Mouse (Mus musculus) hindbrain, embryonic 10.5 days (tissue): ENCODE data around the gene Eml5. TPM values are rescaled to one million over a fixed set of nuclear protein-coding genes. Genes with fewer than 3 reads are reported as not detected.

ENCODE experiments used
- DNase-seq: peaks from one replicate; pipeline ENCODE4 v3.0.0-alpha.2; 2017; ENCODE audit warnings: low spot score
- H3K27ac ChIP-seq: fragments of 300-500 bp; sonication (generic); 2 replicates; pipeline ENCODE4 v1.5.1; 2016; ENCODE audit warnings: mild to moderate bottlenecking, moderate library complexity
- H3K27me3 ChIP-seq: fragments of 300-500 bp; sonication (generic); 2 replicates; pipeline ENCODE4 v1.6.1; 2016; ENCODE audit warnings: mild to moderate bottlenecking; ENCODE audit not compliant: poor library complexity, insufficient read depth, severe bottlenecking
- H3K36me3 ChIP-seq: fragments of 300-500 bp; sonication (generic); 2 replicates; pipeline ENCODE4 v1.6.1; 2016; ENCODE audit warnings: mild to moderate bottlenecking, moderate library complexity
- H3K4me1 ChIP-seq: fragments of 300-500 bp; sonication (generic); replicated peaks from 2 replicates; pipeline ENCODE4 v1.6.1; 2016; ENCODE audit warnings: mild to moderate bottlenecking
- H3K4me3 ChIP-seq: fragments of 300-500 bp; sonication (generic); 2 replicates; pipeline ENCODE4 v1.5.1; 2016; ENCODE audit warnings: mild to moderate bottlenecking, moderate library complexity
- H3K9me3 ChIP-seq: fragments of 300-500 bp; sonication (generic); 2 replicates; pipeline ENCODE4 v1.6.1; 2016; ENCODE audit warnings: mild to moderate bottlenecking, moderate library complexity
- WGBS: fragments of 180-500 bp; shearing (Covaris S2); methylation state at CpG from one replicate; pipeline ENCODE4 v1.1.7; 2016; 5-methylcytosine and 5-hydroxymethylcytosine counted together
- polyA plus RNA-seq: library from polyadenylated mRNA; unstranded; fragments of >200 nt; fragmentation: Nextera tagmentation; extraction: Ambion mirVana; gene quantifications from 2 replicates; pipeline ENCODE4 v1.2.1, GENCODE M21; 2016

The Eml5 gene
- polyA plus RNA-seq, 1 experiment from 2014 or later: 15.9 TPM

DNA sequence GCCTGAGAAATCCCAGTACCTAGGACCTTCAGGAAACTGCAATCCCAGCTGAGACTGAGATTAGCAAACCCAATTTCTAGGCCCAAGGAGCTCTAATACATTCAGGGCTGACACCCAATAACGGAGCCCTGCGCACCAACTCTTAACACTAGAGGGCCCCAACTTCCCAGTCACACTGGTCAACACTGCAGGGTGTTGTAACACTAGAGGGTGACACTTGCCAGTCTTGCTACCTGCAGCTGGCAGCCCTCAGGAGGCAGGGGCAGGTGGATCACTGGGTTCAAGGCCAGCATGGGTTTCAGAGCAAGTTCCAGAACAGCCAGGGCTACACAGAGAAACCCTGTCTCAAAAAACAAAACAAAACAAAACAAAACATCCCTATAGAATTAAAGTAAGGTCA, 155.2 kb downstream of the Eml5 start:
- Histone ChIP-seq H3K27me3 (no peaks in the 10 kb centered on the region), H3K4me1 (peaks cover 24% of the 10 kb centered on the region), H3K36me3 (peaks cover 10% of the 10 kb centered on the region; the same call in 1 of the 2 replicates), H3K4me3 (peak overlapping the region; percentile 90), H3K9me3 (no peaks in the 10 kb centered on the region), H3K27ac (no peak overlapping the region)
- peak; percentile 50 for DNase-seq
- WGBS: 14% methylated on average over 2 of the region's 2 CpGs

DNA sequence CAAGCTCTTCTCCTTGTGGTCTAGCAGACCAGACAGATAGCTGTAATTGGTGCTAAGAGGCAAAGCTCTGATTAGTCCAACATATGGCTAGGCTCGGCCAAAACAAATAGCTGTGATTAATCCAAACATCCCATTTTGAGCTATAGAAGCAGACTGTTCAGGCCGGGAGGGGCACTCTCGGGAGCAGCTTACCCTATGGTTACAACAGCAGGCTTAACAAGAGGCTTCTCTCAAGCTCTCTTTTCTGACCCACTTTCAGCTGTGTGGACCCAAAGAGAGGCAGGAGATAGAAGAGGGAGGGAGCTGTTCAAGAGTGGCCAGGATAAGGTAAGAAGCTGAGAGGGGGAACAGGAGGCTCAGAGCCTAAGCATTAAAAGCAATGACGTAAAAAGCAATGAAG, 155.7 kb downstream of the Eml5 start:
- H3K27me3 ChIP-seq: no peaks in the 10 kb centered on the region
- DNase-seq: no peak
- 75% methylated on average over 4 of the region's 4 CpGs for WGBS
- peaks cover 23% of the 10 kb centered on the region for H3K4me1 ChIP-seq
- H3K36me3 ChIP-seq: 0 out of 2 replicates have a peak, but pooled peaks cover 5% of the 10 kb centered on the region
- no peak overlapping the region for H3K27ac ChIP-seq
- H3K4me3 ChIP-seq: no peak overlapping the region
- no peaks in the 10 kb centered on the region for H3K9me3 ChIP-seq

DNA sequence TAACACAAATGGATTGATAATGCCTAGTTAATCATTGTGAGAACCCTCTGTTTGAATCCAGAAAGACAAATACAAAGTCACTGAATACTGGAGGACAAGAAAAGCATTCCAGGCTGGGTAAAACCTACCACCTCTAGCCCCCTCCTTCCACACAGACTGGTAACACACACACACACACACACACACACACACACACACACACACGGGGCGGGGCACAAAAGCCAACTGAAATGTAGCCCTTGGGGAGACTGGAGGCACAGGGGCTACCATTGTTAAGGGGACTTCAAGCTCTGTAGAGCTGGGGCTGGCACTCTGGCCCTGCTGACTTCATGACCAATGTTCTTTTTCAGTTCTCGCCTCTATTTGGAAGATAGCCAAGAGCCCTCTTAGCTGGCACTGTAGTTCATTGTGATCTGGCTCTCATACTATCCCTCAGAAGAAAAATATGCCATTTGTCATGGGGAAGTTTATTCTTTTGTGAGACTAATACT, 160.2 kb downstream of the Eml5 start:
- peaks cover 19% of the 10 kb centered on the region for H3K4me1 ChIP-seq
- no peak overlapping the region for H3K4me3 ChIP-seq
- DNase-seq: no peak
- H3K9me3 ChIP-seq: no peaks in the 10 kb centered on the region
- no peak overlapping the region for H3K27ac ChIP-seq
- peaks cover 26% of the 10 kb centered on the region for H3K27me3 ChIP-seq
- WGBS: 72% methylated on average over 3 of the region's 3 CpGs
- no peaks in the 10 kb centered on the region for H3K36me3 ChIP-seq

DNA sequence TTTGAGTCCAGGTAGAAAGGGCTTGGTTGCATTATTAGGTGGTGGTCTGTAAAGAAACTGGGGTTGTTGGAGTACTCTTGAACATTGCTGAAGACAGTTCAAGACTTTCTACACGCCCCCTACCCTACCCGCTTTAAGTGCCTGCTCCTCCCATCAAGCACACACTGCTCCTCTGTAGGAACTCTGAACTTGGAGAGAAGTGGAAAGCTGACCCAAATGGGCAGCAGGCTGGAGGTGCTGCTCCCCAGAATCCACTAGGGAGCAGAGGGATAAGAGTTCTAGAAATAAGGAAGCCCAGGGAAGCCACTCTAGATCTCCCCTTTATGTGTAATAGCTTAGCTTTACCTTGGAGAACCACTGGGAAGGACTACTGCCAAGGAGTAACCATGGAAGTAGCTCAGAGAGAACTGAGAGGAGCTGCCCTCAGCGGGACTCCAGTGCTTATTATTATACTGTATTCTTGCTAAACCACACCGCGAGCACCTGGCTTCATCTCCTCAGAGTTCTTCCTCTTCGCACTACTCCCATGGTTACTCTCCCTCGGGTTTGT, 163.4 kb downstream of the Eml5 start:
- peak; percentile 35 for DNase-seq
- peak overlapping the region; percentile 93 for H3K27ac ChIP-seq
- H3K4me3 ChIP-seq: peak overlapping the region; percentile 85
- WGBS: 7% methylated on average over 7 of the region's 7 CpGs
- no peaks in the 10 kb centered on the region for H3K9me3 ChIP-seq
- no peaks in the 10 kb centered on the region for H3K36me3 ChIP-seq
- H3K27me3 ChIP-seq: peaks cover 34% of the 10 kb centered on the region
- H3K4me1 ChIP-seq: peaks cover 39% of the 10 kb centered on the region

DNA sequence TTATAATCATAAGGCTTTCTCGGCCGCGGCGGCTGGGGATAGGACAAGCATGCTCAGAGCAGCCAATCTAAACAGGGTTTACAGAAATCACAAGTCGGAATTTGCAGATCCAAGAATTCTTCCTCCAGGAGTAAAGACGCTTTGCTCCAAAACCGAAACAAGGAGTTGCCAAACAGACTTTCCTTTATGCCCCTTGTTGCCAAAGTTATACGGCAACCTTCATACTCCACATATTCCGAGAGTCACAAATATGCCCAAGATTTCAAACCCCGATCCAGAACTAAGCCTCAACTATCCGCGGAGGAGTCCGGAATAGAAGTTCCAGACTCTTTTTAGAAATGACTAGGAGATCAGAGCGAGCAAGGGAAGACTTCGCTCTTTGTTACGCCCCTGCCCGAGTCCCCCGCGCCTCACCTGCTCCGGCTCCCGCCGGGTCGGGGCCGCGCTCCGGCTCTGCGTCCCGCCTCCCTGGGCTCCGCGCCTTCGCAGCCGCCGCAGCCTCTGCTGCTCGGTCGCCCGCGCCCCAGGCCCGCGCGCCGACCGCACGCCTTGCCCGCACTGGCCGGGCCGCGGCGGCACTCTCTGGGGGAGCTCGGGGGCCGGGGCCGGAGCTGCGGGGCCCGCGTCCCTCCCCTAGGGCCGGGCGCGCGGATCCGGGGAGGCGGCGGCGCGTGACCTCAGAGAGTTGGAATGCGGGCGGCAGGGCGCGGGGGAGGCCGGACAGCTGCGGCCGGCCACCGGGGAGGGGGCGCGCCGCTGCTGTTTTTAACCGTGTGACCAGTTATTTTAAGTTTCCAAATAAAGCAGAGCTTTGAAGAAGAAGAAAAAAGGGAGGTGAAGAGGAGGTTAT, 164.1 kb downstream of the Eml5 start, which contains the start of gene Ptpn21:
Gene Ptpn21 (minus strand): TSS at position 455 of the 850 bp plus-strand sequence.
- WGBS: under 1% methylated on average over 75 of the region's 75 CpGs

More for the DNA sequence above, 164.1 kb downstream of the Eml5 start, which contains the start of gene Ptpn21:
- Histone ChIP-seq H3K36me3 (no peaks in the 10 kb centered on the region), H3K4me3 (peak within 1 kb of the TSS; percentile 85), H3K9me3 (no peaks in the 10 kb centered on the region), H3K4me1 (peaks cover 39% of the 10 kb centered on the region), H3K27me3 (peaks cover 34% of the 10 kb centered on the region), H3K27ac (peak within 1 kb of the TSS; percentile 93)
- DNase-seq: peak; percentile 54

Other genes with a start within 250 kb of the Eml5 start
- gene Ptpn21, start 164.1 kb downstream of the Eml5 start, polyA plus RNA-seq: 5.3 and 6.1 TPM in 2 replicates
- 119 and 133 TPM in 2 replicates for gene Zc3h14, start 154.5 kb downstream of the Eml5 start, polyA plus RNA-seq
- 37.4 and 41.2 TPM in 2 replicates for gene Ttc8, start 19.1 kb upstream of the Eml5 start, polyA plus RNA-seq